Mouse (Mus musculus): ENCODE results near the gene Fyn. TPM values are rescaled to one million over a fixed set of nuclear protein-coding genes. Genes with fewer than 3 reads are reported as not detected.

The Fyn gene
- total RNA-seq, 2 experiments from 2014 or later = 13.3 to 17.8 TPM

DNA sequence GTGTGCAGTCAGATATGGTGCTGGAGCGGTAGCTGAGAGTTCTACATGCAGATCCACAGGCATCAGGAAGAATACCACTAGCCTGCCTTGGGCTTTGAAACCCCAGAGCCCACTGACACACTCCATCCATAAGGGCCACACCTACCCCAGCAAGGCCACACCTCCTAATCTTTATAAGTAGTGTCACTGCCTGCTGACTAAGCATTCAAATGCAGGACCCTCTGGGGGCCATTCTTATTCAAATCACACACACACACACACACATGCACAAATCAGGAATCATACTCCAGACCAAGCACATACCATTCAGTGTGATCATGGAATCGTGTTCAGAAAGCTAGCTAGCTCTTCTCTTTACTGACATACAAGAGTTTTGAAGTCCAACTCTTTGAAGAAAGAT lies 182.1 kb downstream of the Fyn start:
- DNase-seq = no peak
- intact Hi-C loops (cut with DNase I; ENCODE audit: low total_unique reads) = no loop called here

DNA sequence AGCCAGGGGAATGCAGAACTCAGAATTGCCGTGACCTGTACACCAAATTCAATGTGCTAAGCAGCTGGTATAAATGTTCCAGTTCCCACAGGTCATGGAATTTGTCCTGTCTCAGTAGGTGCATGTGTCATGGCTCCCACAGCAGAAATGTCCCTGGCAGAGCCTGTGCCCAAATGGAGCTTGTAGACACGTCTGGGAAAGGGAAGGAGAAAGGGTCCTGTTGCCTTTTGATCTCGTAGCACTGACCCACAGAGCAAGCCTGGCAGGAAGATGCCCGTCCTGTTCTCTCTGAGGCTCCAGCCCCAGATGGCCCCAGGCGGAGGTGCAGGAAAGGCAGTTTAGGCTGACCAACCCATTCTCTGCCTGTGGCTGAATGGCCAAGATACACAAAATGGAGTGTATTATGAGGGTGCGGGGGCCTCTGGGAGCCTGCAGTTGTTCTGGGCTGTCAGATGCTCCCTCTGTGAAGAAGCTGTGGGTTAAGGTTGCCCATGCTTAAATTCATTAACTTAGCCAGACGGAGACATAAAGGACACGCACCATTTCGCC lies 183.1 kb downstream of the Fyn start:
- intact Hi-C loops (cut with DNase I; ENCODE audit: low total_unique reads) = no loop called here
- no peak for DNase-seq

DNA sequence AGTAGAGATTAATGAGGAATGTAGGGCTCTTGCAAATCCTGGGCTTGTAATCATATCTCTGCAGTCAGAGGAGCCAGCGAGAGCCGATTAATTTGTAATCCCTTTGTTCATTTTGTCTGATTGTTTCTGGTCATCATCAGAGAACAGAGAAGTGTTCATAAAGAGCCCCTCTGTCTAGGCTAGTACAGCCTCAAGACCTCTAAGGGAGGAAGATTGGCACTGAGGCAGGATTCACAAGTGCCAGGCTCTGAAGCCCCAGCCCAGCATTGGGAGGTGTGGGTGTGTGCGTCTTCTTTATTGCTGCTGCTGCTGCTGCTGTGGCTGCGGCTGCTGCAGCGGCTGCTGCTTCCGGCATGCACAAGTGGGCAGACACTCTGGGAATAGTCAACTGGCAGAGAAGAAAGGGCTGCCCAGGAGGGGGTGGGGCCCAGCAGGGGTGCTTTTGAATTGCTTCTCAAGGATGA lies 183.7 kb downstream of the Fyn start:
- DNase-seq = no peak
- intact Hi-C loops (cut with DNase I; ENCODE audit: low total_unique reads) = no loop called here

DNA sequence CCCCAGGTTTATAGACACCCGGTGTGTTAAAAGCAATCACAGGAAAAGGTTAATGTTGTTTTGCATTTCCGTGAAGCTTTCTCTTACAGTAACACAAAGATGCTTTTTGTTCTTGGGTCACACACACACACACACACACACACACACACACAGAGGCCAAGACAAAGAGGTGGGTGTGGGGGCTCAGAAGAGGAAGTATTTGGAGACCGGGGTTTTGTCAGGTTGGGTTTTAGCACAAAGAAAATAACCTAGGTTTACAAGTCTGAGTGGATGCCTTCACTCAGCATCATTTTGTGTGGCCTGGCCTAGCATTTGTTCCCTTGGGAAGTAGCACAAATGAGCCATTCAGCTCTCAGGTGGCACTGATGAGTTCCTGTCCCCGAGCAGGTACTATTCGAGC lies 184.2 kb downstream of the Fyn start:
- intact Hi-C loops (cut with DNase I; ENCODE audit: low total_unique reads) = no loop called here
- no peak for DNase-seq

DNA sequence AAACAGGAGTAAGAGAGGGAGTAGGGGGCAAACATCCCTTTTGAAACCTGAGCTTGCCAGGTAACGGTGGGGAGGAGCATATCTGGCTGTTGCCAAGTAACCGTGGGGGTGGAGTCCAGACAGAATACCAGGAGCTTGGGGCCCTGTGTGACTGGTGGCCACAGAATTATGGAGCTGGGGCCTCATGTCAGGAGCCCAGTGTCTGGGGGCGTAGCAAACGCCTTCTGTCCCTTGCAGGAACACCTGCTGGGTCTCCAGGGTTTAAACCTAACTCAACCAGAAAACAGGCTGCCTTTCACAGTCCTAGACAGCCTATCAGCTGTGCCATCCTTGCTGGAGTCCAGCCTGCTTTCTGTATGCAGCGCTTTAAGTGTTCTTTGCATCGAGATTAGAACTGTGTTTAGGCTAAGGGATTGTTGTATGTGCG lies 186.6 kb downstream of the Fyn start:
- intact Hi-C loops (cut with DNase I; ENCODE audit: low total_unique reads) = no loop called here
- no peak for DNase-seq

DNA sequence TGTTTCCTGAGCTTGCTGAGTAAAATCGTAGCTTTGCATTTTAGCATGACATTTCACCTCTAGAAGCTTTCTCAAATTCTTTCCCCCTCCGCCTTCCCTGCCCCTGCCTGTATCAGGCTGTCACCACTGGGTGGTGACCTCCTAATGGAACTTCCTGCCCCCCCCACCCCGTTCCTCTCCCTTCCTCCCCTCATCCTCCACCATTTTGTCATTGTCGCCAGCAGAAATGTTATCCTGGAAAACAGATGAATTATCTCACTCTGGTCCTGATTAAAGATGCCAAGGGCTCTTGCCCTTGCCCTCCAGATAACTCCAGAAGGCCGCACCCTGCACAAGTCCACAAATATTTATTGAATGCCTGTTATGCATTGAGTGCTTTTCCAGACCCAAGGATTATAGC lies 187.1 kb downstream of the Fyn start:
- no peak for DNase-seq
- intact Hi-C loops (cut with DNase I; ENCODE audit: low total_unique reads) = no loop called here

DNA sequence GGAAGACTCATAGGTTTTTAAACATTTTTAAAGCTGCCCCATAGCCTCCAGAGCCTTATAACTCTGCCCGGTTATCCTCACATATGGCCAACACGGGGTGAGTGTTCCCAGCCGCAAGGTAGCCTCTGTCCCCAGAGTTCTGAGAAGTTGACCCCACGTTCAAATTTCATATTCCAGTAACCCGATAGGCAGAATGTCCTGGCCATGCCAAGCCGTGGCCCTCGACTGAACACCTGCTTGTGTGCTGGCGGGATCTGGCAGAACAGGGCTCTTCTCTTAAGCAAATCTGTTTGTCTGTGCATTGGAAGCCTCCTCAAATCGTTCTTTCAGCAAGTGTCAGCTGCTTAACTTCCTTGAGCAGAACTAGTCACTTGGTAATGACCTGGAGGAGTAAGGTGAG lies 188.7 kb downstream of the Fyn start:
- peak; percentile 40 for DNase-seq
- intact Hi-C loops (cut with DNase I; ENCODE audit: low total_unique reads) = no loop called here

DNA sequence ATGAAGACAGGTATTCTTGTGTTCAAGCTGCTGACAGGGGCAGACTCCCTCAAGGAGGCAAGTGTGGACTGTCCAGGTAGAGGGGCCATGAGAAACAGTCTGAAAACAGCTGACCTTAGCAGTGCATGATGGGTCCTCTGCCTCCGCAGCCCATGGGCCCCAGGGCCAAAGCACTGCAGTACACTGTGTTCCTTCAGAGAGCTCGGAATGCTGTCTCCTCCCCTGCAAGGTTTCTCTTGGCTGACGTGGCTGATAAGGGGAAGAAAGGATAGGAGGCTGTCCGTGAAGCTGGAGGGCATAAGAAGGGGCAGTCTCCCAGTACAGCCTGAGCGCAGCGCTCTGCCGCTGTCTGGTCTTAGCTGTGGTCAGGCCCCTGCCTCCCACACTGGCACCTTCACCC lies 189.2 kb downstream of the Fyn start:
- intact Hi-C loops (cut with DNase I; ENCODE audit: low total_unique reads) = no loop called here
- peak; percentile 43 for DNase-seq

DNA sequence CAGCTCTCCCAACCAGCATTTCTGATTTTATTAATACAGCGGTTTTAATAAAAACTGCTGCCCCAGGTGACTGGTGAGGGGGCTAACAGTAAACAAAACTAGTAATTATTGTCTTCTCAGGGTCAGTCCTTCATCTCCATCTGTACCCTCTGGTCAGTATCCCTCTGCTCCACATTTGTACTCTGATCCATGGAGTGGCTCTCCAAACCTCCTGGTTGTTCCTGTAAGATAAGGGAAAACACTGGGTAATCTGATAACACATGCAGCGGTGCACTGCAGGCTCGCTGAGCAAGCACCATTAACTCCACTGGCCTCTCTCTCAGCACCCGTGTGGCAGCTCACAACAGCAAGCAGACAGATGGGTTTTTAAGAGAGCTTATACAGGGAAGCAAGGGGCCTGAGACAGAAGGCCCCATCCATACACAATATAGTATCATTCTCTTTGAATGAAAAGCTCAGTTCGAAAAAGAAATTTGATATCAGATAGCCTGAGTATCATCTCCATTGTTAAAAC lies 189.9 kb downstream of the Fyn start:
- no peak for DNase-seq
- intact Hi-C loops (cut with DNase I; ENCODE audit: low total_unique reads) = no loop called here

DNA sequence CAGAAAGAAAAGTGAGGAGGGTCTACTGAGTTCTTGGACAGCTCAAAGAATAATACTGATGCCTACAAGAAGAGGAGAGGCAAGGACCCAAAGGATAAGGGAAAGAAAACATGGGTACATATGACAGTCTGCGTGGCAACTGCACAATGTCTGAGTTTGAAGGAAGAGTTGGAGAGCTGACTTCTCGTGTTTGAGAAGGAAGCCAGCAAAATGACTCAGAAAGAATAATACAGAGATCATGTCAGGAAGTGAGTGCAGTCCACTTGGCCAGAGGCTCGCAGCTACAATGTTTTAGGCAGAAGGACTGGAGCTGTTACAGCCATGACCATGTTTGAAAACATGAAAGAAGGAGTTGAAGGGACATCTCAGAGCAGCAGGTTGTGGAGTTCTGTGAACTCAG lies 190.7 kb downstream of the Fyn start:
- no peak for DNase-seq
- intact Hi-C loops (cut with DNase I; ENCODE audit: low total_unique reads) = no loop called here

DNA sequence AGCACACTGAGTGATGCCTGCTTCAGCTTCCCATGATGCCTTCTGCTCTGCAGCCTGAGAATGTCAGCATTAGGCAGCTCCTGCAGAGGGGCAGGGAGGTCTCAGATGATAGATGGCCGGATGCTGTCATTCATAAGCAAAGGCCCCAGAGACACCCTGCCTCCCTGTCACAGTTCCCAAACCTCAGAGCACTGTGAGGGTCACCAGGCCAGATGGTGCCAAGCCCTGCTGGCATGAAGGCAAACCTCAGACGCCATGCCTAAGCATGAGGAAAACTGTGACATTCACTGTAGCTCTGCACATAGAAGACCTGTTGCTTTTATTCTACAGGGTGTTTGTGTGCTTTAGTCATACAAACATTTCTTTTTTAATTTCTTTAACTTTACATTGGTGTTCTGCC lies 193.7 kb downstream of the Fyn start:
- intact Hi-C loops (cut with DNase I; ENCODE audit: low total_unique reads) = loop anchor here (5.0 kb wide), 1 partner anchor 40 kb away; no protein-coding TSS in a partner anchor
- DNase-seq = no peak

DNA sequence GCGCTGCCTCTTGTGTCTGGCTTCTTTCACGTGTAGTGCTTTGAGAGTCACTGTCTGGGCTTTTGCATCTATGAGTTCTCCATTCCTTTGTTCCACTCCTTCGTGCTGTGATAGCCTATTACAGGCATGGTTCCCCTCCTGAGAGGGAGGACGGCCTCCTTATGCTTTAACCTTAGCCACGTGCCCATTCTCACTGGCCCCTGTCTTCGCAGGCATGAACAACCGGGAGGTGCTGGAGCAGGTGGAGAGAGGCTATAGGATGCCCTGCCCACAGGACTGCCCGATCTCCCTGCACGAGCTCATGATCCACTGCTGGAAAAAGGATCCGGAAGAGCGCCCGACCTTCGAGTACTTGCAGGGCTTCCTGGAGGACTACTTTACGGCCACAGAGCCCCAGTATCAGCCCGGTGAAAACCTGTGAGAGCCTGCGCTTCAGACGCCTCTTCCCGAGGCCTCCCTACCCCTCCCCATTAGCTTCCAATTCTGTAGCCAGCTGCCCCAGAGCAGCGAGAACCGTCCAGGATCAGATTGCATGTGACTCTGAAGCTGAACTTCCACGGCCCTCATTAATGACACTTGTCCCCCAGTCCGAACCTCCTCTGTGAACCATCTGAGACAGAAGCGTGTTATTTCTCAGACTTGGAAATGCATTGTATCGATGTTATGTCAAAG lies 195.0 kb downstream of the Fyn start:
- no peak for DNase-seq
- intact Hi-C loops (cut with DNase I; ENCODE audit: low total_unique reads) = loop anchor here (5.0 kb wide), 1 partner anchor 39 kb away; no protein-coding TSS in a partner anchor

DNA sequence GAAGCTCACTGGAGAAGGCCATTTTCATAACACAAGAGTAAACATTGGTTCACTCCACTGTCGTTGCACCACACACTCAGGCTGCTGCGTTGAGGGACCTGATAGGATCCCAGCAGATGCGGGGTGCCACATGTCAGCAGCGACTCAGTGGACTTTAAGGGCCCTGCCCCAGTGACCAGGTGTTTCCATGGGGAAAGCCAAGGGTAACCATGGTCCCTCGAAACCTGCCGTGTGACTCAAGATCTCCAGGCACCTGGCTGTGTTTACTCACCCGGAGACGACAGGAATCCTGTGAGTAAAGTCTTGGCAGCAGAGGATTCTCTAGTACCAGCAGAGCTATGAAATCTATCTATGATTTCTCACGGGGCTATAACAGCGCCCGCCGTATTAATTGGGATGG lies 198.2 kb downstream of the Fyn start:
- no peak for DNase-seq
- intact Hi-C loops (cut with DNase I; ENCODE audit: low total_unique reads) = no loop called here

DNA sequence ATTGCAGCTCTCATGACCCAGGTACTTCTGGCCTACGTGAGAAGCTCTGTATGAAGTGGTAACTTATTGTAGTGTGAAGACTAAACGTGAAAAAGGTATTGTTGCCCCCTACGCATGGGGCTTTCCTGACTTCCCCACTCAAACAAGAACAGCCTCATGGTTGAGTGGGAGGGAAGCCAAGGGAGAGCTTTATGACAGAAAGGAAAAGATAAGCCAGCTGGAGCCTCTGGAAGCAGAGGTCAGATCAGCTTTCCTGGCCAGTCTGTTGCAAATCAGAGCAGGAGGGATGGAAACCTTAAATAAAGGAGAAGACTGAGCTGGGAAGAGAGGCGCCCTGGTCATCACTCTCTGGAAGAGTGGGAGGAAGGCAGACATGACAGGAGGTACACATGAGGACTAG lies 200.3 kb downstream of the Fyn start:
- no peak for DNase-seq
- intact Hi-C loops (cut with DNase I; ENCODE audit: low total_unique reads) = no loop called here

DNA sequence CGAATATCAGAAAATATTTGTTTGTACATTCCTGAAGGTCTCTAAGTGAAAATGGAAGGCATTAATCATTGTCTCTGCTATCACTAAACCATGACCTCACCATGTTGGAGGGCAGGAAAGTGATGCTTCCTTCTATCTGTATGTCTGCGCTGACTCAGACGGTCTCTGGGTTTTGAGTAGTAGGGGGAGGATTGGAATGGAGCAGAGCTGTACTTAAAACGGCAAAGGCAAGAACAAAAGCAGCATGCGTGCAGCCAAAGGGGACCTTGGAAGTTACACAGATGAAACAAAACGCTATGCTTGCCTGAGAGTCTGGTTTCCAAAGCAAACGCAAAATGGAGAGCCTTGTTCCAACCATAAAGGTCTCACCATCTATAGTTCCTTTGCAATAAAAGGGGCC lies 202.4 kb downstream of the Fyn start:
- intact Hi-C loops (cut with DNase I; ENCODE audit: low total_unique reads) = no loop called here
- no peak for DNase-seq

DNA sequence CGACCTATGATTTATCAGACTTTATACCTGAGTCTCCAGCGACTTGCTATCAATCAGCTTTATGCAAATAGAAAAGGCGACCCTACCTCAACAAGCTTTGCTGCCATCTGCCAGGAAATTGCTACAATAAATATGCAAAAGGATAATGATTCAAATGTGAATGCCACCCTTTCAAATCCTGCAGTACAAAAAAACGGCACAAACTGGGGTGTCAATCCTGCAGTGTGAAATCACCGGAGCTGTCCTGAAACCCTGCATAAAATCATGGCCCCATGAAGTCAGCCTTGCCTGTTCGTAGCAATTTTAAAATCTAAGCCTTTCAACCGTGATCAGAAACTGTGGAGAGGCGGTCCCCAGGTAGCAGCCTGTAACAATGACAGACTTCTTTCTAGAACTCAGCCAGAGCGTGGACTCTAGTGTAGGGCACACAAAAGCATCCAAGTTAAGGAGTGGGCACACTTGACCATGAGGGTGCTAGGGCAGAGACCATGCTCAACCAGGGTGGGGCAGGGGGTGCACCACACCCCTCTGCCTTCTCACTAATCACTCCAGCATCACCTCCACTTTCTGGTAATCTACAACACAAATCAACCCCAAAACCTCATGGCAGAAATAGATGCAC lies 203.5 kb downstream of the Fyn start:
- no peak for DNase-seq
- intact Hi-C loops (cut with DNase I; ENCODE audit: low total_unique reads) = no loop called here

DNA sequence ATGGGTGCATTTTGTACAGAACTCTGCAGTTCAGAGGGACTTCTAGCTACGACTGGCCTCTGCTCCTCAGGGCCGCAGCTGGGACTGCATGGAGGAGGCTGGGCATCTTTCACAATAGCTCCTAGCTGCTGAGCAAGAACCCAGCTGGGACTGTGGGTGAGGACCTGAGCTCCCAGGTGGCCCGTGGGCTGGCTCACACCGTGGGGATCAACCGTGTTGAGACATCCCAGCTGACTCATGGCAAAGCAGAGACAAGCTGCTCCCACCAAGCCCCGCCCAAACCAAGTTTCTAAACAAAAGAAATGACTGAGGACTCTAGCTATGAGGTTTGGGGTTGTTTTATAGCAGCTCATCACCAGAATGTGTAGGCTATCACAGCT lies 204.0 kb downstream of the Fyn start:
- peak; percentile 26 for DNase-seq

DNA sequence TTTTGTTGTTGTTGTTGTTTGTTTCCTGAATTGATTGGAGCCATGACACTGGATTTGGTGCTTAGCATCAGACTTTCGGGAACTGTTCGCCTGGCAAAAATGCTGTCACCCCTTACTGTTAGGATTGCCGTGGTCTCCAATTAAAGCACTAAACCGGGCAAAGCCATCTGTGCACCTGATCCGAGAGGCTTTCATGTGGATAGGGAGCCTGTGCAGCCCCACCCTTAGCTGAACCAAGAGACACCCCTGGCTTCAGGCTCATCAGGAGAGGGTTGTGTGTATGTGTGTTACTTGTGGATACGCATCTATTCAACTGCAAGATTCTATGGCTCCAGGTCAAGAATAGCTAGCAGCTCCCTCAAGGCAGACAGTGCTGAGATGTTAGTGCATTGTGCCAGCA lies 207.8 kb downstream of the Fyn start:
- no peak for DNase-seq
- intact Hi-C loops (cut with DNase I; ENCODE audit: low total_unique reads) = no loop called here

More for the DNA sequence above, 204.0 kb downstream of the Fyn start:
- intact Hi-C loops (cut with DNase I; ENCODE audit: low total_unique reads) = no loop called here

DNA sequence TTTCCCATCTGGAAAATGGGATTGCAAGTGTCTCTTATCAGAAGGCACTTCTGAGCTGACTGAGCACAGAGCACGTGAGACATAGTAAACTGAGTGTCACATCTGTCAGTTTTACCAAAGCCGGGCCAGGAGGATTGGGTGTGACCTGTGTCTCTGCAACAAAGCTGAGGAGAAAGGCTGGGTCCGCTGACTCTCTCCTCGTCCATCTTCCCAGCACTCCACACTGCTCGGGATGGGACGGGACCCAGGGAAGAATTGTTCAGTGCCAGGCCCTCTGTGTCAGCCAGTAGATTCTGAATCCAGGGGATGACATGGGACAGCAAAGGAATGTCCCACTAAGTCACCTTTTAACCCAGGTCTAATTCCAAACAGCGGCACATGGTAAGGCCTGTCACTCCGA lies 211.8 kb downstream of the Fyn start:
- intact Hi-C loops (cut with DNase I; ENCODE audit: low total_unique reads) = no loop called here
- DNase-seq = no peak

DNA sequence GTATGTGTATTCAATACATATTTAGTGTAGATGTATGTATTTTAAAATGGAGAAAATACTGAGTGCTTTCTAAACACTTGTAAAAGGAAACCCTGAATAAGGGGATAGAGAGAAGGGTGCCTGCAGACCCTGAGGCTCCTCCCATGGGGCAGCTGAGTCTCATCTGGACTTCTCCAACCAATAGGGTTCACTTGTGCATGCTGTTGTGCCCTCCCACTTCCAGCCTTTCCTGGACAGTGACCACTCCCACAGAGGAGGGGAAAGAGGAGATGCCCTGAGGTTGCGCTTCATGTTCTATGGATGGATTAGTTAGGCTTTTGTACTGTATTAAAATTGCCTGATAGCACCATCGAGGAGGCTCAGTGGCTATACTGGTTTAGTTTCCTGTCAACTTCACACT lies 213.7 kb downstream of the Fyn start:
- intact Hi-C loops (cut with DNase I; ENCODE audit: low total_unique reads) = no loop called here
- no peak for DNase-seq

DNA sequence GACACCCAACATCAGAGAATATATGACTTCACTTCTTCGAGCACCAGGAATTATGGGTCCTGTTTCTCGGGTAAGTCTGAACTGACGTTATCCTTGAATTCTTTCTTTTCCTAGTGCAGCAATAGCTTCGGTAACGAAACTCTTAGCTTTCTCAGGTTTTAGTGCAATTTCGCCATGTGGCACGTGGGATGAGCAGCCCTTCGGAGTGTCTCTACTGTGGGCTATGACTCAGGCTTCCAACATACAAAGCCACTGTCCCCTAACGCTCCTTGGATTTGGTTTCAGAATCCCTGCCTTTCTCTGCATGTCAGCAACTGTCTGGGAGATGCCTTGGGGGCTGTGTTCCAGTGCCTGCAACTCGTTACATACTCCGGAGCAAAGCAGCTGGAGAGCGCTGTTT lies 215.1 kb downstream of the Fyn start:
- intact Hi-C loops (cut with DNase I; ENCODE audit: low total_unique reads) = no loop called here
- no peak for DNase-seq
